Mouse (Mus musculus): Measurements from ENCODE around the gene March2.

March2 gene

GRCm38 (mm10) chr17:33717246-33717645, 1.2 kb downstream of the March2 start:
- DNase-seq = no peak

- DNase-seq = no peak
These were observed 3.7 kb downstream of the March2 start for GRCm38 (mm10) chr17:33714779-33715178.

- no peak for DNase-seq
These were observed 5.2 kb downstream of the March2 start for GRCm38 (mm10) chr17:33713271-33713670.

- DNase-seq = no peak
These were observed 8.6 kb downstream of the March2 start for GRCm38 (mm10) chr17:33709834-33710233.

- no peak for DNase-seq
These were observed 15.4 kb downstream of the March2 start for GRCm38 (mm10) chr17:33703091-33703490.

- DNase-seq = no peak
These were observed 16.3 kb downstream of the March2 start for GRCm38 (mm10) chr17:33702178-33702577.

GRCm38 (mm10) chr17:33695471-33695870, 23.0 kb downstream of the March2 start:
- DNase-seq = no peak

- DNase-seq = no peak
These were observed 31.7 kb downstream of the March2 start, which contains the start of gene Hnrnpm for GRCm38 (mm10) chr17:33686760-33687159. TSS of gene Hnrnpm (minus strand) at chr17:33686860.

- peak; percentile 99 for DNase-seq
These were observed 33.2 kb downstream of the March2 start for GRCm38 (mm10) chr17:33685249-33685653.

GRCm38 (mm10) chr17:33684671-33685231, 33.7 kb downstream of the March2 start:
- DNase-seq = peak; percentile 74

GRCm38 (mm10) chr17:33681767-33682166, 36.7 kb downstream of the March2 start:
- DNase-seq = no peak

GRCm38 (mm10) chr17:33678771-33679170, 39.7 kb downstream of the March2 start:
- DNase-seq = no peak

GRCm38 (mm10) chr17:33676086-33676485, 42.4 kb downstream of the March2 start:
- no peak for DNase-seq

- DNase-seq = no peak
These were observed 43.0 kb downstream of the March2 start for GRCm38 (mm10) chr17:33675452-33675851.

GRCm38 (mm10) chr17:33673837-33674236, 44.6 kb downstream of the March2 start:
- DNase-seq = no peak

GRCm38 (mm10) chr17:33669681-33670080, 48.8 kb downstream of the March2 start:
- DNase-seq = no peak

- no peak for DNase-seq
These were observed 51.7 kb downstream of the March2 start for GRCm38 (mm10) chr17:33666813-33667212.

- DNase-seq = no peak
These were observed 68.5 kb downstream of the March2 start for GRCm38 (mm10) chr17:33649781-33650475.

- no peak for DNase-seq
These were observed 73.4 kb downstream of the March2 start for GRCm38 (mm10) chr17:33645073-33645472.

GRCm38 (mm10) chr17:33644068-33644467, 74.4 kb downstream of the March2 start:
- DNase-seq = no peak

- DNase-seq = no peak
These were observed 78.7 kb downstream of the March2 start for GRCm38 (mm10) chr17:33639743-33640142.

GRCm38 (mm10) chr17:33637516-33638276, 80.8 kb downstream of the March2 start, which contains the start of gene Pram1:
TSS of gene Pram1 (plus strand) at chr17:33638056.
- DNase-seq = no peak

- DNase-seq = no peak
These were observed 81.4 kb downstream of the March2 start for GRCm38 (mm10) chr17:33637038-33637437.

Data from thymus, postnatal 25 days (tissue).